Mouse (Mus musculus) limb, embryonic 11.5 days (tissue): Measurements from ENCODE around the gene Gm5142. TPM values are rescaled to one million over a fixed set of nuclear protein-coding genes. Genes with fewer than 3 reads are reported as not detected.

Experiments used
- polyA plus RNA-seq: library from polyadenylated mRNA; unstranded; fragments of >200 nt; fragmentation: Nextera tagmentation; extraction: Ambion mirVana; gene quantifications from 2 replicates; pipeline ENCODE4 v1.2.1, GENCODE M21; 2014

The Gm5142 gene
- polyA plus RNA-seq, 1 experiment from 2014 or later, result not detected

Other genes with a start within 250 kb of the Gm5142 start
- not detected in 2 replicates for gene 1700129C05Rik, start 35.9 kb downstream of the Gm5142 start, polyA plus RNA-seq
- gene Rcbtb1, start 22.5 kb upstream of the Gm5142 start, polyA plus RNA-seq, result 117 and 127 TPM in 2 replicates
- gene Gm6904, start 81.5 kb upstream of the Gm5142 start, polyA plus RNA-seq, result not detected in 2 replicates
- not detected in 2 replicates for gene Phf11a, start 118.8 kb upstream of the Gm5142 start, polyA plus RNA-seq
- not detected in 2 replicates for gene Phf11b, start 162.6 kb upstream of the Gm5142 start, polyA plus RNA-seq
- 0.17 and 0.39 TPM in 2 replicates for gene Phf11d, start 186.7 kb upstream of the Gm5142 start, polyA plus RNA-seq
- 0.91 and 1.3 TPM in 2 replicates for gene Phf11c, start 216.6 kb upstream of the Gm5142 start, polyA plus RNA-seq